Mouse (Mus musculus) heart, embryonic 16.5 days (tissue): Measurements from ENCODE around the gene Naa15. TPM values are rescaled to one million over a fixed set of nuclear protein-coding genes. Genes with fewer than 3 reads are reported as not detected.
"Not testable (repeated sequence)": the region's sequence is repeated elsewhere in the genome, so short reads cannot be mapped to it uniquely, and the experiment has no call there.

Experiments used
- ATAC-seq: fragments of 200-750 bp; cut with Nextera tagmentation; replicated peaks from 2 replicates; pipeline ENCODE4 v1.8.0; 2017; ENCODE audit warnings: moderate number of reproducible peaks; ENCODE audit not compliant: insufficient read depth, low FRiP score; ENCODE audit errors: extremely low read depth
- H3K27ac ChIP-seq: fragments of 300-500 bp; sonication (generic); 2 replicates; pipeline ENCODE4 v1.5.1; 2014; ENCODE audit warnings: mild to moderate bottlenecking, low read length, control low read depth, moderate library complexity
- H3K27me3 ChIP-seq: fragments of 300-500 bp; sonication (generic); 2 replicates; pipeline ENCODE4 v1.6.1; 2014; ENCODE audit warnings: low read length, mixed read lengths; ENCODE audit not compliant: control insufficient read depth, insufficient read depth
- H3K36me3 ChIP-seq: fragments of 300-500 bp; sonication (generic); 2 replicates; pipeline ENCODE4 v1.6.1; 2014; ENCODE audit not compliant: control insufficient read depth, insufficient read depth
- H3K4me1 ChIP-seq: fragments of 300-500 bp; sonication (generic); 2 replicates; pipeline ENCODE4 v1.6.1; 2014; ENCODE audit warnings: low read length, mixed read lengths; ENCODE audit not compliant: control insufficient read depth, insufficient read depth
- H3K4me2 ChIP-seq: fragments of 300-500 bp; sonication (generic); 2 replicates; pipeline ENCODE4 v1.6.1; 2014; ENCODE audit warnings: low read depth, mild to moderate bottlenecking, control low read depth, low read length
- H3K4me3 ChIP-seq: fragments of 300-500 bp; sonication (generic); 2 replicates; pipeline ENCODE4 v1.5.1; 2014; ENCODE audit warnings: mild to moderate bottlenecking, control low read depth, low read length
- H3K9ac ChIP-seq: fragments of 300-500 bp; sonication (generic); 2 replicates; pipeline ENCODE4 v1.6.1; 2014; ENCODE audit warnings: low read length, control low read depth
- H3K9me3 ChIP-seq: fragments of 300-500 bp; sonication (generic); replicated peaks from 2 replicates; pipeline ENCODE4 v1.6.1; 2016; ENCODE audit warnings: low read length; ENCODE audit not compliant: control insufficient read depth
- WGBS: fragments of 180-500 bp; shearing (Covaris S2); extraction: QIAGEN DNeasy Blood & Tissue Kit; methylation state at CpG from one replicate; pipeline ENCODE4 v1.1.7; 2014; 5-methylcytosine and 5-hydroxymethylcytosine counted together
- polyA plus RNA-seq: library from polyadenylated mRNA; unstranded; fragments of >200 nt; fragmentation: Nextera tagmentation; extraction: Ambion mirVana; gene quantifications from 2 replicates; pipeline ENCODE4 v1.2.1, GENCODE M21; 2015

The Naa15 gene
- polyA plus RNA-seq, 1 experiment from 2014 or later = 32.7 TPM

DNA sequence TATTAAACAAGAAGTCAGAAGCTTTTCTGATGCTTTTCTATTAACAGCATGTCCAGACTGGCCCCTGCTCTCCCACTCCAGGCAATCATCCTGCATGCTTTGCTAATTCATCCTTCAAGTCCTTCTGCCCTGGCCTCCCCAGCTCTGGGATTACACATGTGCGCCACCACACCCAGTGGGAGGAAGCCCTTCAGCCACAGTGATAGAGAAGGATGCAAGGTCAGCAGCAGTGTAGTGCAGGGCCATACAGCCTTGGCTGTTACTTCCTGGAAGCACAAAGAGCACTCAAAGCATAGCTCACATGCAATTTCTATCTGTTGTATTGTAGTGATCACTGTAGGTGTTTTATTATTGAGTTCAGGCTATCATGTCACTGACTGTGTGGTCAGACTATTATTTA lies 1.7 kb upstream of the Naa15 start:
- H3K4me3 ChIP-seq = no peak overlapping the region
- H3K36me3 ChIP-seq = no peaks in the 10 kb centered on the region
- no peaks in the 10 kb centered on the region for H3K27me3 ChIP-seq
- peaks cover 12% of the 10 kb centered on the region for H3K4me1 ChIP-seq
- no peak overlapping the region for H3K4me2 ChIP-seq
- H3K9ac ChIP-seq = no peak overlapping the region
- ATAC-seq = no peak
- H3K9me3 ChIP-seq = no peaks in the 10 kb centered on the region
- WGBS = 60% methylated on average over 1 of the region's 1 CpGs
- no peak overlapping the region for H3K27ac ChIP-seq

DNA sequence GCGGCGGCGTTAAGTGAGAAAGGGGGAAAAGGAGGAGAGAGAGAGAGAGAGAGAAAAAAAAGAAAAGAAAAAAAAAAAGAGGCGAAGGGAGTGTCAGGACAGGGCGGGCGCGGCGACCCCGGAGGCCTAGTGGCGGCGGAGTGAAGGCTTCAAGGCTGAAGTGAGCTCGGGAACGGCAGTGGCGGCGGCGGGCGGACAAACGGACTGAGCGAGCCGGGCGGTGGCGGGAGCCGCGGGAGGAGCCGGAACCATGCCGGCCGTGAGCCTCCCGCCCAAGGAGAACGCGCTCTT lies 1.1 kb downstream of the Naa15 start:
- H3K9ac ChIP-seq = peak overlapping the region; percentile 93
- no peaks in the 10 kb centered on the region for H3K27me3 ChIP-seq
- H3K36me3 ChIP-seq = no peaks in the 10 kb centered on the region
- under 1% methylated on average over 28 of the region's 30 CpGs for WGBS
- peak overlapping the region; percentile 96 for H3K27ac ChIP-seq
- ATAC-seq = peak; percentile 38
- H3K4me2 ChIP-seq = peak overlapping the region; percentile 84
- peaks cover 20% of the 10 kb centered on the region for H3K4me1 ChIP-seq
- no peaks in the 10 kb centered on the region for H3K9me3 ChIP-seq
- peak overlapping the region; percentile 96 for H3K4me3 ChIP-seq

- H3K36me3 ChIP-seq = no peaks in the 10 kb centered on the region
- peak overlapping the region; percentile 96 for H3K27ac ChIP-seq
- peaks cover 20% of the 10 kb centered on the region for H3K4me1 ChIP-seq
- WGBS = under 1% methylated on average over 68 of the region's 68 CpGs
- H3K4me2 ChIP-seq = peak overlapping the region; percentile 84
- ATAC-seq = peak; percentile 42
- peak overlapping the region; percentile 93 for H3K9ac ChIP-seq
- H3K9me3 ChIP-seq = no peaks in the 10 kb centered on the region
- H3K4me3 ChIP-seq = peak overlapping the region; percentile 96
- H3K27me3 ChIP-seq = no peaks in the 10 kb centered on the region
These were observed 1.6 kb downstream of the Naa15 start for GRCm38 (mm10) chr3:51416364-51417134.

DNA sequence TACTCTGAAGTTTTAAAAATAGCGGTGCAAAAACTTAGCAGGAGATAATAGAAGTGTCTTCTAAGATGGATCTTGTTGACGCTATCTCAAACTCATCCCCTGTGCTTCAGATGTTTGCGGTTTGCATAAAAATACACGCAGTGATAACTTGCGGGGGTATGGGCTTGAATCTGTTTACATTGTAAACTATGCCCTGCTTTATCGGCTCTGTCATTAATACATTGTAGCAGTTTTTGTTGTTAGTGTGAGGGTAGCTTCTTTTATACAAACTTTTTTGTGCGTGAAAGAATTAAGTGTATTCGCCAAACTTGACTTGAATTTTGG lies 2.1 kb downstream of the Naa15 start:
- no peak for ATAC-seq
- peak overlapping the region; percentile 93 for H3K9ac ChIP-seq
- 9% methylated on average over 8 of the region's 8 CpGs for WGBS
- H3K36me3 ChIP-seq = no peaks in the 10 kb centered on the region
- peak overlapping the region; percentile 84 for H3K4me2 ChIP-seq
- H3K27ac ChIP-seq = peak overlapping the region; percentile 96
- H3K9me3 ChIP-seq = no peaks in the 10 kb centered on the region
- H3K4me1 ChIP-seq = peaks cover 20% of the 10 kb centered on the region
- no peaks in the 10 kb centered on the region for H3K27me3 ChIP-seq
- peak overlapping the region; percentile 96 for H3K4me3 ChIP-seq

GRCm38 (mm10) chr3:51417485-51417884 lies 2.5 kb downstream of the Naa15 start:
- peak overlapping the region; percentile 84 for H3K4me2 ChIP-seq
- no peak overlapping the region for H3K27ac ChIP-seq
- H3K9me3 ChIP-seq = no peaks in the 10 kb centered on the region
- ATAC-seq = no peak
- 49% methylated on average over 2 of the region's 2 CpGs for WGBS
- H3K9ac ChIP-seq = no peak overlapping the region; the same call in 1 of the 2 replicates
- H3K27me3 ChIP-seq = no peaks in the 10 kb centered on the region
- peak overlapping the region; percentile 96; the same call in 1 of the 2 replicates for H3K4me3 ChIP-seq
- H3K36me3 ChIP-seq = no peaks in the 10 kb centered on the region
- peaks cover 20% of the 10 kb centered on the region for H3K4me1 ChIP-seq

DNA sequence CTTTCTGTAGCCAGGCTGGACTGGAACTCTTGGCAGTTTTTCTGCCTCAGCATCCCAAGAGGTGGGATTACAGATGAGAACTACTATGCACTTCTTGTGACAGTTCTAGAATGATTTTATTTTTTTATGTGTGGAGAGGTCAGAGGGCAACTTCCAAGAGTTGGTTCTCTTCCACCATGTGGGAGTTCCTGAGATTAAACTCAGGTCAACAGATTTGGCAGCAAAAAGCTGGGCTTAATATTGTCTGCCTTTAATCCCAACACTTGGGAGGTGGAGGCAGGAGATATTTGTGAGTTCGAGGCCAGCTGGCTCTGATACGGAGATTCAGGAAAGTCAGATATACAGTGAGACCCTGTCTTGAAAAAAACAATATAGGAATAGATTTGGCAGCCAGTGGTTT lies 3.0 kb downstream of the Naa15 start:
- Histone ChIP-seq H3K27ac (no peak overlapping the region), H3K4me3 (no peak overlapping the region), H3K9me3 (no peaks in the 10 kb centered on the region), H3K4me2 (peak overlapping the region; percentile 4; the same call in 1 of the 2 replicates), H3K9ac (no peak overlapping the region), H3K27me3 (no peaks in the 10 kb centered on the region), H3K36me3 (no peaks in the 10 kb centered on the region), H3K4me1 (peaks cover 20% of the 10 kb centered on the region)
- WGBS = 42% methylated on average over 2 of the region's 2 CpGs
- no peak for ATAC-seq

GRCm38 (mm10) chr3:51421921-51422320 lies 7.0 kb downstream of the Naa15 start:
- Histone ChIP-seq H3K27me3 (no peaks in the 10 kb centered on the region), H3K4me2 (no peak overlapping the region), H3K9me3 (no peaks in the 10 kb centered on the region), H3K4me1 (peaks cover 10% of the 10 kb centered on the region), H3K36me3 (no peaks in the 10 kb centered on the region), H3K9ac (no peak overlapping the region), H3K4me3 (no peak overlapping the region), H3K27ac (no peak overlapping the region)
- WGBS = 75% methylated on average over 3 of the region's 3 CpGs
- ATAC-seq = no peak

DNA sequence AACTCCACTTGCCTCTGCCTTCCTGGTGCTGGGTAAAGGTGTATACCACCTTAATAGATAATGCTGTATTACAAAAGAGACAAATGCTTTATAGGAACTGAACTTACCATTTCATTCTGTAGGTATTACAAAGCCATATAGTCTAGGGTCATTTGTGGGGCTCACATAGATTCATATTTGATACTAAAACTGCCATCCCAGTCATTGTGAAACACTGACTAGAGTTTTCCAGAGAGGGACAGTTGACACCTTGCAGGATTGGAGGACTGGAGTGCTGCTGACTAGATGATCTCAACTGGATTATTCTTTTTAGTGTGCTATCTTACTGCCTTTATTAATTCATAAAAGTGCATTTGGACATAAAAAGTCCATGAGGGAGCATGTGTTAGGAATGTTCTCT lies 10.4 kb downstream of the Naa15 start:
- H3K27ac ChIP-seq = no peak overlapping the region
- no peaks in the 10 kb centered on the region for H3K27me3 ChIP-seq
- no peak overlapping the region for H3K9ac ChIP-seq
- H3K36me3 ChIP-seq = no peaks in the 10 kb centered on the region
- no peaks in the 10 kb centered on the region for H3K9me3 ChIP-seq
- ATAC-seq = no peak
- no peak overlapping the region for H3K4me3 ChIP-seq
- H3K4me1 ChIP-seq = no peaks in the 10 kb centered on the region
- H3K4me2 ChIP-seq = no peak overlapping the region

- not testable (repeated sequence) for ATAC-seq, H3K9ac ChIP-seq, H3K4me3 ChIP-seq, H3K27ac ChIP-seq, H3K36me3 ChIP-seq, H3K4me1 ChIP-seq, H3K9me3 ChIP-seq, H3K4me2 ChIP-seq, H3K27me3 ChIP-seq
- WGBS = 86% methylated on average over 5 of the region's 5 CpGs
These were observed 19.4 kb downstream of the Naa15 start for GRCm38 (mm10) chr3:51434364-51434763.
